Mouse (Mus musculus) intestine, embryonic 14.5 days (tissue): Measurements from ENCODE around the gene Cnbd2. TPM values are rescaled to one million over a fixed set of nuclear protein-coding genes. Genes with fewer than 3 reads are reported as not detected.

Experiments
- ATAC-seq: fragments of 200-750 bp; cut with Nextera tagmentation; replicated peaks from 2 replicates; pipeline ENCODE4 v1.8.0; 2017; ENCODE audit warnings: low read depth, moderate number of reproducible peaks, moderate TSS enrichment, moderate library complexity; ENCODE audit not compliant: low FRiP score, low TSS enrichment
- DNase-seq: peaks from one replicate; pipeline ENCODE4 v3.0.0-alpha.2; 2018; ENCODE audit warnings: low spot score
- H3K27ac ChIP-seq: fragments of 300-500 bp; sonication (generic); 2 replicates; pipeline ENCODE4 v1.5.1; 2014; ENCODE audit warnings: low read depth, mild to moderate bottlenecking, control low read depth
- H3K27me3 ChIP-seq: fragments of 300-500 bp; sonication (generic); replicated peaks from 2 replicates; pipeline ENCODE4 v1.6.1; 2014; ENCODE audit warnings: low read length, control low read depth; ENCODE audit not compliant: control insufficient read depth, insufficient read depth
- H3K36me3 ChIP-seq: fragments of 300-500 bp; sonication (generic); 2 replicates; pipeline ENCODE4 v1.6.1; 2014; ENCODE audit warnings: low read length, control low read depth; ENCODE audit not compliant: control insufficient read depth, insufficient read depth
- H3K4me1 ChIP-seq: fragments of 300-500 bp; sonication (generic); replicated peaks from 2 replicates; pipeline ENCODE4 v1.6.1; 2014; ENCODE audit warnings: low read length, control low read depth, mixed read lengths; ENCODE audit not compliant: control insufficient read depth, insufficient read depth
- H3K4me2 ChIP-seq: fragments of 300-500 bp; sonication (generic); 2 replicates; pipeline ENCODE4 v1.6.1; 2014; ENCODE audit warnings: low read length
- H3K4me3 ChIP-seq: fragments of 300-500 bp; sonication (generic); 2 replicates; pipeline ENCODE4 v1.5.1; 2014; ENCODE audit warnings: low read depth, low read length, control low read depth, mixed read lengths
- H3K9ac ChIP-seq: fragments of 300-500 bp; sonication (generic); 2 replicates; pipeline ENCODE4 v1.6.1; 2014; ENCODE audit warnings: mild to moderate bottlenecking, low read length
- H3K9me3 ChIP-seq: fragments of 300-500 bp; sonication (generic); 2 replicates; pipeline ENCODE4 v1.6.1; 2016; ENCODE audit warnings: low read length, control low read depth; ENCODE audit not compliant: control insufficient read depth
- WGBS: fragments of 180-500 bp; shearing (Covaris S2); extraction: QIAGEN DNeasy Blood & Tissue Kit; methylation state at CpG from one replicate; pipeline ENCODE4 v1.1.7; 2014; 5-methylcytosine and 5-hydroxymethylcytosine counted together
- polyA plus RNA-seq: library from polyadenylated mRNA; unstranded; fragments of >200 nt; fragmentation: Nextera tagmentation; extraction: Ambion mirVana; gene quantifications from 2 replicates; pipeline ENCODE4 v1.2.1, GENCODE M21; 2014

Gene Cnbd2
- polyA plus RNA-seq, 1 experiment from 2014 or later, result 4.2 TPM

DNA sequence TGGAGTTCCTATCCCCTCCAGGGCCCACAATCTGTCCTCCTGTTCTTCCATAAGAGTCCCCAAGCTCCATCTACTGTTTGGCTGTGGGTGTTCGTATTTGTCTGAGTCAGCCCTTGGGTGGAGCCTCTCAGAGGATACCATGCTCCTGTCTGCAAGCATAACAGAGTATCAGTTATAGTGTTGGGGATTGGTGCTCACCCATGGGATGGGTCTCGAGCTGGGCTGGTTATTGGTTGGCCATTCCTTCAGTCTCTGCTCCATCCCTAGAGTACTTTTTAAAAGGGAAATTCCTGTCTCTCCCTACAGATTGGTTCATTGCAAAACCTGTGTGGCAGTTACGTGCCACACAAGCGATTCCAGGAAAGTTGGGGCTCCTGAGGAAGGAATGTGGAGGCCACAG is 36.7 kb downstream of the Cnbd2 start:
- H3K27ac ChIP-seq, result no peak overlapping the region
- no peak overlapping the region for H3K4me2 ChIP-seq
- H3K9me3 ChIP-seq, result no peaks in the 10 kb centered on the region
- 0 out of 2 replicates have a peak, but pooled peaks cover 2% of the 10 kb centered on the region for H3K4me1 ChIP-seq
- WGBS, result 81% methylated on average over 4 of the region's 4 CpGs
- no peaks in the 10 kb centered on the region for H3K36me3 ChIP-seq
- DNase-seq (no peak), ATAC-seq (no peak)
- no peak overlapping the region for H3K4me3 ChIP-seq
- H3K9ac ChIP-seq, result no peak overlapping the region
- no peaks in the 10 kb centered on the region for H3K27me3 ChIP-seq

DNA sequence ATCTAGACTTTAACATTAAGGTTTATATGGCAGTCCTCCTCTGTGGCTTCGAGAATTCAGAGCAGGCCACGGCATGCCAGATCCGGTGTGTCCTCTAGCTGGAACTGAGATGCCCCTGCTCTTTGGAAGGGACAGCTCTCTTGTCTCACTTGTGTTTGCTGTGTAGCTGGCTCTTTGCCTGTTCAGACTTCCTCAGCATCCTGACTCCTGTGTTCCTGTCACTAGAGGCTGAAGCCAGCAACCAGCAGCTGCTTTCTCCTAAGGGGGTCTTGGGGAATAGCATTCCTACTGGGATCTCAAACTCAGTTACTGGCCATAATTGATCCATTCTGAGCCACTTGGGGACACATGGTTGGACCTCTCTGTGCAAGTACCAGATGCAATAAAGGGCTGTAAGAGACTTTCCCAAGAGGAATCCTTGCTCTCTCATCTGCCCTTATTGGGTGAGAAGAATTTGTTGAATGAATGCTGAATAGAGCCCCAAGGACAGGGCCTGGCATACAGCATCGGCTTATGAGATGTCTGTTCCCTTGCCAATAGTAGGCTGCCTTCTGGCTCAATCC is 37.3 kb downstream of the Cnbd2 start:
- DNase-seq, result no peak
- WGBS, result 92% methylated on average over 4 of the region's 4 CpGs
- ATAC-seq, result no peak
- Histone ChIP-seq H3K36me3 (no peaks in the 10 kb centered on the region), H3K4me3 (no peak overlapping the region), H3K9me3 (no peaks in the 10 kb centered on the region), H3K4me1 (0 out of 2 replicates have a peak, but pooled peaks cover 2% of the 10 kb centered on the region), H3K27ac (no peak overlapping the region), H3K4me2 (no peak overlapping the region), H3K9ac (no peak overlapping the region), H3K27me3 (no peaks in the 10 kb centered on the region)

DNA sequence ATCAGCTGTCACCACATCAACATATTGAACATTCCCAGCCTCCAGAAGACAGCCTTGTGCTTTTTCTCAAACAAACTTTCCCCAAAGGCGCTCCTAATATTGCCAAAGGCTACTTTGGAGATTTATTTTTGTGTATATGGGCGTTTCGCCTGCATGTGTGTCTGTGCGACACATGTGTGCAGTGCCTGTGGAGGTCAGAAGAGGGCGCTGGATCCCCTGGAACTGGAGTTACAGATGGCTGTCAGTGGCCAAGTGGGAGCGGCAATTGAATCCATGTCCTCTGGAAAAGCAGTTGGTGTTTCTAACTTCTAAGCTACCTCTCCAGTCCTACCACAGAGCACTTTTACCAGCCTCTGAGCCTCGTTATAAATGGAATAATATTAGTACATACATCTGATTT is 39.1 kb downstream of the Cnbd2 start:
- Histone ChIP-seq H3K27me3 (no peaks in the 10 kb centered on the region), H3K9ac (no peak overlapping the region), H3K9me3 (no peaks in the 10 kb centered on the region), H3K4me2 (no peak overlapping the region), H3K4me1 (0 out of 2 replicates have a peak, but pooled peaks cover 2% of the 10 kb centered on the region), H3K27ac (no peak overlapping the region), H3K4me3 (no peak overlapping the region), H3K36me3 (no peaks in the 10 kb centered on the region)
- ATAC-seq (no peak), DNase-seq (no peak)
- 82% methylated on average over 7 of the region's 7 CpGs for WGBS

DNA sequence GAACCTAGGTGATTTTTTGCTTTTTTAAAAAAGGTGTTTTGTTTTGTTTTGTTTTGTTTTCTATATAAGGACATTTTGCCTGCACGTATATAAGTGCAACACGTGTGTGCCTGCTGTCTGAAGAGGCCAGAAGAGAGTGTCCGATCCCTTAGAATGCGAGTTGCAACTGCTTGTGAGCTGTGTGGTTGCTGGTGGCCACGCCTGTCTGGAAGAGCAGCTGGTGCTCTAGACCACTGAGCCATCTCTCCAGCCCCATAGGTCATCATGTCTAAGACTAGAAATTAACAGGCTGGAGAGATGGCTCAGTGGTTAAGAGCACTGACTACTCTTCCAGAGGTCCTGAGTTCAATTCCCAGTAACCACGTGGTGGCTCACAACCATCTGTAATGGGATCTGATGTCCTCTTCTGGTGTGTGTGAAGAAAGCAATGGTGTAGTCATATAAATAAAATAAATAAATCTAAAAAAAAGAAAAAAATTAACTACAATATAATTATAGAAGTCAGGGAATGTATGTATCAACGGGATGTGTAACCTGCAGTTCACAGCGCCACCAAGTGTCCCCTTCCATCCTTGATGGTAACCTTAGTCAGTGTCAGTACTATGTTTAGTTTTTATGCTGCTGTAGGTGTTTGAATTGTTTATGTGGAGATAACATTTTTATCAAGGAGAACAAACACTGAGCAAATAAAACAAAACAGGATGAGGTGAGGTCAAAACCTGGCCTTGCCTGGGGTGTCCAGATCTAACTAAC is 40.5 kb downstream of the Cnbd2 start:
- H3K4me2 ChIP-seq, result no peak overlapping the region
- no peaks in the 10 kb centered on the region for H3K9me3 ChIP-seq
- WGBS, result 75% methylated on average over 8 of the region's 8 CpGs
- H3K4me3 ChIP-seq, result no peak overlapping the region
- no peaks in the 10 kb centered on the region for H3K36me3 ChIP-seq
- no peak overlapping the region for H3K9ac ChIP-seq
- ATAC-seq (no peak), DNase-seq (no peak)
- H3K4me1 ChIP-seq, result 0 out of 2 replicates have a peak, but pooled peaks cover 2% of the 10 kb centered on the region
- H3K27ac ChIP-seq, result no peak overlapping the region
- H3K27me3 ChIP-seq, result no peaks in the 10 kb centered on the region

GRCm38 (mm10) chr2:156353265-156353692 is 41.2 kb downstream of the Cnbd2 start:
- H3K27me3 ChIP-seq, result no peaks in the 10 kb centered on the region
- H3K4me2 ChIP-seq, result no peak overlapping the region
- H3K9ac ChIP-seq, result no peak overlapping the region
- WGBS, result 24% methylated on average over 7 of the region's 7 CpGs
- H3K4me1 ChIP-seq, result 0 out of 2 replicates have a peak, but pooled peaks cover 2% of the 10 kb centered on the region
- no peak overlapping the region for H3K4me3 ChIP-seq
- no peaks in the 10 kb centered on the region for H3K36me3 ChIP-seq
- H3K27ac ChIP-seq, result no peak overlapping the region
- H3K9me3 ChIP-seq, result no peaks in the 10 kb centered on the region
- DNase-seq (no peak), ATAC-seq (no peak)

DNA sequence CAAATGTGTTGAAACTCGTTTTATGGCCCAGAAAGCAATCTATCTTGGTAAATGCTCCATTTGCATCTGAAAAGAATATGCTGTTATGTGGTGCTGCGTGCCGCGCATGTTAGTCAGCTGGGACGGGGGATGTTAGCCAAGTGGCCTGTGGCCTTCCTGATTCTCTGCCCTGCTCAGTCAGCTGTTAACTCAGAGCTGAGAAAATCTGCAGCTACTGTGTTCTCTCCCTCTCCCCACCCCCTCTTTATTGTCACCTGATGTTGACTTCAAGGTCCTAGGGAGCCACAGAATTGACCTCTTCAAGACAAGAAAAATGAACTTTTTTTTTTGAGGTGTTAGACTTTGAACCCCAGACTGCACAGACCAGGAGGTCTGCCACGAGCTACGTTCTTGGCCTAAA is 43.9 kb downstream of the Cnbd2 start:
- DNase-seq, result no peak
- Histone ChIP-seq H3K27me3 (no peaks in the 10 kb centered on the region), H3K36me3 (no peaks in the 10 kb centered on the region), H3K4me3 (no peak overlapping the region), H3K27ac (no peak overlapping the region), H3K9me3 (no peaks in the 10 kb centered on the region), H3K4me1 (0 out of 2 replicates have a peak, but pooled peaks cover 2% of the 10 kb centered on the region), H3K4me2 (no peak overlapping the region), H3K9ac (no peak overlapping the region)
- WGBS, result 66% methylated on average over 7 of the region's 7 CpGs
- peak; percentile 70; the same call in 1 of the 2 replicates for ATAC-seq

- ATAC-seq, result no peak
- H3K4me2 ChIP-seq, result no peak overlapping the region
- H3K9ac ChIP-seq, result no peak overlapping the region
- no peak overlapping the region for H3K4me3 ChIP-seq
- no peaks in the 10 kb centered on the region for H3K27me3 ChIP-seq
- H3K9me3 ChIP-seq, result no peaks in the 10 kb centered on the region
- no peaks in the 10 kb centered on the region for H3K36me3 ChIP-seq
- WGBS, result 51% methylated on average over 3 of the region's 3 CpGs
- no peak for DNase-seq
- H3K27ac ChIP-seq, result no peak overlapping the region
- H3K4me1 ChIP-seq, result no peaks in the 10 kb centered on the region
Measured at GRCm38 (mm10) chr2:156368465-156368864, 56.4 kb downstream of the Cnbd2 start.

DNA sequence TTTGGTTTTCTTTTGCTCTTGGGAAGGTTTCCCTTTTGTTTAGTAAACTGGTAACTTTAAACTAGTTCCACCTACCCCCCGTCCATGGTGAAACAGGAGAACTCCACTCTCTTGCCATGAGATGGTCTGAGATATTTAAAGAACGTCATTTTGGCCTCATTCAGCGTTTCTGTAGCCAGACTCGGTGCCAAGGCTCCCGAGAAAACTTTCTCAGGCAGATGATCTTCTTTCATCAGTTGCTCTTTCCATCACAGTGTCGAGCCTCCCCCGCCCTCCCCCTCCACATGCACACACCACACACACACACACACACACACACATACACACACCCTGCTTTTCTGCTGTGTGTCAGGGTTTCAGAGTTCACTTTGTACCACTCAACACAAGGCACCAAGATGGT is 58.8 kb downstream of the Cnbd2 start:
- no peak overlapping the region for H3K9ac ChIP-seq
- no peak overlapping the region for H3K4me2 ChIP-seq
- no peaks in the 10 kb centered on the region for H3K36me3 ChIP-seq
- no peak for ATAC-seq
- H3K9me3 ChIP-seq, result no peaks in the 10 kb centered on the region
- no peak for DNase-seq
- no peaks in the 10 kb centered on the region for H3K27me3 ChIP-seq
- no peak overlapping the region for H3K27ac ChIP-seq
- H3K4me3 ChIP-seq, result no peak overlapping the region
- H3K4me1 ChIP-seq, result no peaks in the 10 kb centered on the region
- 79% methylated on average over 7 of the region's 7 CpGs for WGBS

DNA sequence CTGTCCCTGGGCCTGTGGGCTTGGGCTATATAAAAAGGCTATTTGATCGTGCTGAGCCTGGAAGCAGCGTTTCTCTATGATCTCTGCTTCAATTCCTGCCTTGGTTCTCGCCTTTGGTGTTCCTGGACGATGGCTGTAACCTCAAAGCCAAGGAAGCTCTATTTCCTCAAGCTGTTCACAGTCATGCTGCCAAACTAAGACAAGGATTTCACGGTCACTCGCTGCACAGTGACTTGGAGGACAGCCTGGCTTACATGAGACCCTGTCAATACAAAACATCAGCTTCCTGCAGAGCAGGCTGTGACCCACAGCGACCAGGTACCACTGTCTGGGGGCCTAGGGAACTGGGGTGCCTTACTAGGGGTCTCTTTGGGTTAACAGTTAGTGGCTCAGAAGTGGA is 64.9 kb downstream of the Cnbd2 start:
- no peaks in the 10 kb centered on the region for H3K27me3 ChIP-seq
- H3K27ac ChIP-seq, result no peak overlapping the region
- no peak overlapping the region for H3K9ac ChIP-seq
- no peaks in the 10 kb centered on the region for H3K9me3 ChIP-seq
- no peaks in the 10 kb centered on the region for H3K4me1 ChIP-seq
- 89% methylated on average over 7 of the region's 7 CpGs for WGBS
- no peaks in the 10 kb centered on the region for H3K36me3 ChIP-seq
- no peak overlapping the region for H3K4me3 ChIP-seq
- ATAC-seq (no peak), DNase-seq (no peak)
- H3K4me2 ChIP-seq, result no peak overlapping the region
